Mouse (Mus musculus) limb, embryonic 14.5 days (tissue): ENCODE data around the gene Opn4. TPM values are rescaled to one million over a fixed set of nuclear protein-coding genes. Genes with fewer than 3 reads are reported as not detected.

ENCODE experiments used
- ATAC-seq: fragments of 200-750 bp; cut with Nextera tagmentation; 2 replicates; pipeline ENCODE4 v1.8.0; 2017; ENCODE audit warnings: low read depth, moderate number of reproducible peaks, moderate TSS enrichment; ENCODE audit not compliant: low FRiP score
- DNase-seq: peaks from one replicate; pipeline ENCODE4 v3.0.0-alpha.2; 2015; ENCODE audit warnings: low spot score
- H3K27ac ChIP-seq: fragments of 300-500 bp; sonication (generic); replicated peaks from 2 replicates; pipeline ENCODE4 v1.5.1; 2014; ENCODE audit warnings: low read depth, mild to moderate bottlenecking, low read length, moderate library complexity, mixed read lengths
- H3K27me3 ChIP-seq: fragments of 300-500 bp; sonication (generic); 2 replicates; pipeline ENCODE4 v1.6.1; 2014; ENCODE audit warnings: low read length, mixed read lengths; ENCODE audit not compliant: control insufficient read depth, insufficient read depth
- H3K36me3 ChIP-seq: fragments of 300-500 bp; sonication (generic); 2 replicates; pipeline ENCODE4 v1.6.1; 2014; ENCODE audit warnings: mild to moderate bottlenecking, low read length, moderate library complexity, mixed read lengths; ENCODE audit not compliant: control insufficient read depth, insufficient read depth
- H3K4me1 ChIP-seq: fragments of 300-500 bp; sonication (generic); 2 replicates; pipeline ENCODE4 v1.6.1; 2014; ENCODE audit warnings: antibody characterized with exemption, low read length, mixed read lengths; ENCODE audit not compliant: control insufficient read depth, insufficient read depth
- H3K4me2 ChIP-seq: fragments of 300-500 bp; sonication (generic); replicated peaks from 2 replicates; pipeline ENCODE4 v1.6.1; 2014; ENCODE audit warnings: low read depth, mild to moderate bottlenecking, low read length, moderate library complexity; ENCODE audit not compliant: severe bottlenecking
- H3K4me3 ChIP-seq: fragments of 300-500 bp; sonication (generic); replicated peaks from 2 replicates; pipeline ENCODE4 v1.5.1; 2014; ENCODE audit warnings: low read length
- H3K9ac ChIP-seq: fragments of 300-500 bp; sonication (generic); 2 replicates; pipeline ENCODE4 v1.6.1; 2014; ENCODE audit warnings: mild to moderate bottlenecking, low read depth, low read length, moderate library complexity; ENCODE audit not compliant: severe bottlenecking
- H3K9me3 ChIP-seq: fragments of 300-500 bp; sonication (generic); 2 replicates; pipeline ENCODE4 v1.6.1; 2016; ENCODE audit warnings: low read length; ENCODE audit not compliant: control insufficient read depth
- POLR2A ChIP-seq: fragments of 200-500 bp; IDR thresholded peaks from 2 replicates; pipeline ENCODE4 v1.8.0; 2012; ENCODE audit warnings: inconsistent platforms, mild to moderate bottlenecking, moderate library complexity, borderline replicate concordance; ENCODE audit not compliant: insufficient read depth, insufficient read length; ENCODE audit errors: extremely low read depth
- WGBS: fragments of 180-500 bp; shearing (Covaris S2); extraction: QIAGEN DNeasy Blood & Tissue Kit; methylation state at CpG from one replicate; pipeline ENCODE4 v1.1.7; 2014; 5-methylcytosine and 5-hydroxymethylcytosine counted together
- polyA plus RNA-seq, 2 experiments: library from polyadenylated mRNA; depleted of rRNA in 1 of 2; stranded (reverse) in 1 of 2; unstranded in 1 of 2; fragments of >200 nt; fragmentation: Nextera tagmentation in 1 of 2; extraction: Ambion mirVana in 1 of 2; gene quantifications; 2 replicates each; pipeline versions ENCODE4 v1.2.1 to v1.2.3; 2012 to 2014

Opn4 gene
- polyA plus RNA-seq, 2 experiments = 0.09 to 0.25 TPM

DNA sequence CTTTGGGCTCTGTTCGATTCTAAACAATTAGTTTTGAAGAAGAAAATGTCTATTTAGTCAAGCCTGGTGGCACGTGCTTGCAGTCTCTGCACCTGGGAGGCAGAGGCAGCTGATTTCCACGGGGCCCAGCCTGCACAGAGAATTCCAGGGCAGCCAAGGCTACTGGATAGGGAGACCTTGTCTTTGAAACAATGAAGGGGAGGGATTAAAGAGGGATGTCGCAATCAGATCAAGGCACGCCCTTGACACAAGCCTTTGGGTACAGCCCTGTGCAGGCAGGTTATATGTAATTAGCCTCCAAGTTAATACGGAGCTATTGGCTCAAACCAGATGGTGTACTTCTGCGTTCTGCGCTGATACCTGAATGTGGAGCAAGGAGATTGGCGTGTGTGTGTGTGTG is 18.9 kb upstream of the Opn4 start:
- no peaks in the 10 kb centered on the region for H3K4me1 ChIP-seq
- H3K9ac ChIP-seq = no peak overlapping the region
- no peaks in the 10 kb centered on the region for H3K36me3 ChIP-seq
- H3K4me2 ChIP-seq = no peak overlapping the region
- ATAC-seq (no peak), DNase-seq (no peak)
- H3K27ac ChIP-seq = no peak overlapping the region
- H3K9me3 ChIP-seq = no peaks in the 10 kb centered on the region
- no peak for TF ChIP-seq POLR2A
- peaks cover 14% of the 10 kb centered on the region for H3K27me3 ChIP-seq
- 25% methylated on average over 9 of the region's 9 CpGs for WGBS
- H3K4me3 ChIP-seq = no peak overlapping the region

DNA sequence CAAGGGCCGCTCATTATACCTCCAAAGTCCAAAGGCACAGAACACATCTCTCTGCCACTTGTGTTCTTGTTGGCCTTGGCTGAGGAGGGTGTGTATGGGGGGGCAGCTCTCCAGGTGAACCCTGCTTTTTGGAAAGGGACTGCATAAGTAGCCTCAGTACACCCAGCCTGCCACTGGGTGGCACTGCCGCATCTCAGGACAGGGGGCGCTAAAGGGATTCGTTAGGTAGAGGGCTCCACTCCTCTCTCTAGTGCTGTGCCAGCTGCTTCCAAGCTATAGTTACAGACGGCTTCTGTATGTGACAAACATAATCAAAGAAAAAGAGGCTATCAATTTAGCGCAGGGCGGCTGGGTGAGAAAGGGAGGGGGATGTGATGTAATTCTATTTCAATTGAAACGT is 16.9 kb upstream of the Opn4 start:
- ATAC-seq (peak; percentile 83), DNase-seq (peak; percentile 90)
- Histone ChIP-seq H3K4me3 (no peak overlapping the region), H3K36me3 (no peaks in the 10 kb centered on the region), H3K27ac (no peak overlapping the region), H3K27me3 (peaks cover 14% of the 10 kb centered on the region), H3K4me1 (no peaks in the 10 kb centered on the region), H3K4me2 (no peak overlapping the region), H3K9ac (no peak overlapping the region), H3K9me3 (no peaks in the 10 kb centered on the region)
- 3% methylated on average over 8 of the region's 8 CpGs for WGBS
- TF ChIP-seq POLR2A = no peak

DNA sequence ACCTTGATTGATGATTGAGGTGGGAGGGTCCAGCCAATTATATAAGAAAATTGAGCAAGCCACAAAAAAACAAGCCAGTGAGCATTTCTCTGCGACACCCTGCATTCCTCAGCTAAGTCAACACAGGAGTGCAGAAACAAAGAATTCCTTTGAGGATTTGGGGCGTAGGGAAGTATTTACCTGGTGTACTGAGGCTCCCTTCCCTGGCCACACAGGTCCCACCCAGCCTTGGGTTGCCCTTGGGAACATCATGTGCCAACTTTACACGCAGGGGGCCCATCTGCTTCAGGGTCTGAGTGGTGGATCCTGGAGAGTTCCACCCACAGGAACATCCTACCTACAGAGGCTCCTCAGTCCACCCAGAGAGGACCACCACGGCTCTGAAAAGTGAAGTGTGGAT is 15.7 kb upstream of the Opn4 start:
- no peak for ATAC-seq

DNA sequence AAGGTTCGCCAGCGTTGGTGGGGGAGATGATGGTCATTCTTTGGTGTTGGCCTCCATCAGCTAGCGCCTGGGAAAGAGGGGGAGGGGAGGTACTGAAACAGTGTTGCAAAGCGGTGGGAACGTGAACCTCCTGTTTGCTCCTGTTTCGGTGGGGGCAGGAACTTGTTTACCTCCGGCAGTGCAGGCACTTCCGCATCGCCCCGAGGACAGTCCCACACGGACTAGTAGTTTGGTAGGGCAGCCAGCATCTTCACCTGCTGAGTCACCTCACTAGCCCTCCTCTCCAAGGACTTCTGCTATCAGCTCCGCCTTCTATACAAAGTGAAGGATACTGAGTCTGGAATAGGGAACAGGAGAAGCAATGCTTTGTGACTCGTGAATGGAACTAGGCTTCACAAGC is 15.1 kb upstream of the Opn4 start:
- no peak overlapping the region for H3K9ac ChIP-seq
- no peak for TF ChIP-seq POLR2A
- ATAC-seq = no peak

More for the DNA sequence above, 15.7 kb upstream of the Opn4 start:
- no peaks in the 10 kb centered on the region for H3K4me1 ChIP-seq
- no peak overlapping the region for H3K27ac ChIP-seq
- H3K4me2 ChIP-seq = no peak overlapping the region
- H3K36me3 ChIP-seq = no peaks in the 10 kb centered on the region
- DNase-seq = no peak
- no peak overlapping the region for H3K9ac ChIP-seq
- 44% methylated on average over 4 of the region's 4 CpGs for WGBS
- H3K9me3 ChIP-seq = no peaks in the 10 kb centered on the region
- H3K4me3 ChIP-seq = no peak overlapping the region
- no peak for TF ChIP-seq POLR2A
- peaks cover 14% of the 10 kb centered on the region for H3K27me3 ChIP-seq

DNA sequence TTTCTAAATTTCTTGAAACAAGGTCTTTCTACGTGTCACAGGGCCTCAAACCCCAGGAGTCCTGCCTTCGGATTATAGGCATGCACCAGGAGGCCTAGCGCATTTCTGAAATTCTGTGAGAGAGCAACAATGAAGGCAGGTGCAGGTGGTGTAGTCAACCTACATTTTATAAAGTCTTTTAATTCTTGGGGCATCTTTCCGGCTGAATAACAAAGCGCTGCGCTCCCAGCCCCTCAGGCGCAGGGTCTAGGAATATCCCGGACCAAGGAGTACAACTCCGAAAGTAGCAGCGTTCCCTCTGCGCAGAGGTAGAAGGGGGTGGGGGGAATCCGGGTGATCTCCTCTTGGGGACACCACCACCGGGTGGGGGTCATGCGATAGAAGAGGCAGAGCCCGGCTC is 14.6 kb upstream of the Opn4 start:
- no peak for DNase-seq
- H3K4me2 ChIP-seq = peak overlapping the region; percentile 29; the same call in 1 of the 2 replicates
- peaks cover 14% of the 10 kb centered on the region for H3K27me3 ChIP-seq
- H3K9ac ChIP-seq = no peak overlapping the region
- no peak for ATAC-seq
- no peak overlapping the region for H3K27ac ChIP-seq
- no peaks in the 10 kb centered on the region for H3K4me1 ChIP-seq
- no peaks in the 10 kb centered on the region for H3K9me3 ChIP-seq
- H3K4me3 ChIP-seq = peak overlapping the region; percentile 7; the same call in 1 of the 2 replicates
- 9% methylated on average over 15 of the region's 15 CpGs for WGBS
- H3K36me3 ChIP-seq = no peaks in the 10 kb centered on the region
- no peak for TF ChIP-seq POLR2A

More for the DNA sequence above, 15.1 kb upstream of the Opn4 start:
- Histone ChIP-seq H3K4me1 (no peaks in the 10 kb centered on the region), H3K27me3 (peaks cover 14% of the 10 kb centered on the region), H3K4me2 (peak overlapping the region; percentile 29; the same call in 1 of the 2 replicates), H3K36me3 (no peaks in the 10 kb centered on the region), H3K9me3 (no peaks in the 10 kb centered on the region), H3K27ac (no peak overlapping the region), H3K4me3 (peak overlapping the region; percentile 7; the same call in 1 of the 2 replicates)
- DNase-seq = no peak
- WGBS = 3% methylated on average over 13 of the region's 13 CpGs

DNA sequence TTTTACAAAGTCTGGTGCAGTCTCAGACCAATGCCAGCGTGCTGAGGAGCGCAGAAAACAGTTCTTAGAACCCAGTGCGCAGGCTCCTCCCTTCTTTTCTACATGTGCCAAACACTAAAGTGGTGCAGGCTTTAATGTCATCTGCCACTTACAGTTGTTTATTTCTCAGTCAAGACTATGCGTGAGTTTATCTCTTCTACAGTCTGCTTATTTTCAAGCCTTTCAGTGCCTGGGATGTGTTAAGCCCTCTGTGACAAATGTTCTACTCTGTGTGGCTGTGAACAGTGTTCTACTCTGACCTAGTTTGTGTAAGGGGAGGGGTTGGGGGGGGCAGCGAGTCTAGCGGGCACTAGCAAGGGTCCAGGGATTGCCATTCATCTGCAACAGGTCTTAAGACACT is 13.6 kb upstream of the Opn4 start:
- Histone ChIP-seq H3K27ac (no peak overlapping the region), H3K4me3 (no peak overlapping the region), H3K4me2 (no peak overlapping the region), H3K36me3 (no peaks in the 10 kb centered on the region), H3K9me3 (no peaks in the 10 kb centered on the region), H3K9ac (no peak overlapping the region), H3K27me3 (peaks cover 14% of the 10 kb centered on the region), H3K4me1 (no peaks in the 10 kb centered on the region)
- TF ChIP-seq POLR2A = no peak
- DNase-seq = no peak
- 53% methylated on average over 6 of the region's 6 CpGs for WGBS
- no peak for ATAC-seq
